33 mouse cellular contexts compared by ENCODE assay signal in the genomic region with DNA sequence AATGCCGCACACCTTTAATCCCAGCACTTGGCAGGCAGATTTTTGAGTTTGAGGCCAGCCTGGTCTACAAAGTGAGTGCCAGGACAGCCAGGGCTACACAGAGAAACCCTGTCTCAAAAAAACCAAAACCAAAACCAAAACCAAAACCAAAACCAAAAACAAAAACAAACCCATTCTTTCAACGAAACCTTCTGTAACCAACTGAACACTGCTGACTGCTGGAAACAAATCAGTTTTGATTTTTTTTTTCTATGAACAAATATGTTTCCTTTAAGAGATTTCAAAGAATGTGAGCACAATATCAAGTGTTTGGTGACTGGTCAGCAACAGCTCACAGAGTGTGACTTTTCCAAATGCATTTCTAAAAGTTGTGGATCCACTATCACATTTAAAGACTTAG. TPM values are rescaled to one million over a fixed set of nuclear protein-coding genes. Genes with fewer than 3 reads are reported as not detected.
"Had no signal": no experiment of that assay in that cellular context is flagged by ENCODE, and none has a peak within 500 bp of the region (broad histone marks: within the 10 kb centered on the region; RNA-seq: fewer than 3 reads in every experiment).

No protein-coding gene starts in this region.

RNA-seq across cellular contexts. Expression of a gene that starts 42.1 kb away (rescaled TPM):
- total RNA-seq: gastrocnemius, adult 2 months; gastrocnemius, postnatal 10 days; gastrocnemius, postnatal 25 days; gastrocnemius, postnatal 4 days; granulocyte monocyte progenitor cell, adult 5-6 weeks; heart, adult 2 months; heart, postnatal 14 days; heart, postnatal 36 days; hematopoietic stem cell, adult 5-6 weeks; hindbrain, postnatal 0 days; layer of hippocampus, adult 18-20 months; layer of hippocampus, adult 8-10 months; layer of hippocampus, postnatal 14 days; layer of hippocampus, postnatal 36 days; left cerebral cortex, adult 18-20 months; left cerebral cortex, adult 8-10 months; left cerebral cortex, postnatal 10 days; left cerebral cortex, postnatal 25 days; left cerebral cortex, postnatal 4 days had no signal
- polyA plus RNA-seq: heart, adult 2 months; heart, embryonic 11.5 days; heart, embryonic 13.5 days; heart, embryonic 15.5 days; heart, postnatal 0 days; hindbrain, embryonic 11.5 days; hindbrain, embryonic 13.5 days; hindbrain, embryonic 15.5 days; hindbrain, postnatal 0 days; kidney, adult 2 months; limb, embryonic 11.5 days; limb, embryonic 13.5 days; limb, embryonic 15.5 days; liver, embryonic 11.5 days; liver, embryonic 13.5 days; liver, embryonic 15.5 days had no signal
